Mouse (Mus musculus) CH12.LX (cell line): Measurements from ENCODE around the gene Ldlrad3.

Experiments used
- CHD2 ChIP-seq: IDR thresholded peaks from 2 replicates; pipeline ENCODE4 v1.6.1; 2011; ENCODE audit warnings: low read length, improper control_type of control experiment
- CTCF ChIP-seq, 2 experiments: IDR thresholded peaks in 1 of 2; conservative IDR thresholded peaks in 1 of 2; 2 replicates each; pipeline ENCODE4 v1.5.1; 2011 to 2012; ENCODE audit warnings: low read depth in 2 of 2, low read length in 2 of 2, improper control_type of control experiment in 1 of 2, inconsistent platforms in 1 of 2, mild to moderate bottlenecking in 1 of 2, moderate library complexity in 1 of 2
- EP300 ChIP-seq: IDR thresholded peaks from 2 replicates; pipeline ENCODE4 v1.6.1; 2011; ENCODE audit warnings: low read length, improper control_type of control experiment
- JUND ChIP-seq: conservative IDR thresholded peaks from 2 replicates; pipeline ENCODE4 v1.6.1; 2011; ENCODE audit warnings: low read depth, low read length, improper control_type of control experiment
- KAT2A ChIP-seq: IDR thresholded peaks from 2 replicates; pipeline ENCODE4 v1.6.1; 2012; ENCODE audit warnings: low read length, improper control_type of control experiment, inconsistent platforms; ENCODE audit not compliant: insufficient replicate concordance
- MAX ChIP-seq: IDR thresholded peaks from 2 replicates; pipeline ENCODE4 v1.6.1; 2011; ENCODE audit warnings: low read length, improper control_type of control experiment
- NELFE ChIP-seq: IDR thresholded peaks from 2 replicates; pipeline ENCODE4 v1.6.1; 2011; ENCODE audit warnings: low read depth, low read length, improper control_type of control experiment
- POLR2A ChIP-seq: IDR thresholded peaks from 2 replicates; pipeline ENCODE4 v1.6.1; 2011; ENCODE audit warnings: low read depth, mild to moderate bottlenecking, improper control_type of control experiment, low read length
- POLR2AphosphoS2 ChIP-seq: IDR thresholded peaks from 2 replicates; pipeline ENCODE4 v1.6.1; 2011; ENCODE audit warnings: low read depth, low read length, improper control_type of control experiment
- RAD21 ChIP-seq: IDR thresholded peaks from 2 replicates; pipeline ENCODE4 v1.6.1; 2011; ENCODE audit warnings: low read depth, mild to moderate bottlenecking, low read length, improper control_type of control experiment, moderate library complexity
- RCOR1 ChIP-seq: conservative IDR thresholded peaks from 2 replicates; pipeline ENCODE4 v1.6.1; 2012; ENCODE audit warnings: low read depth, mild to moderate bottlenecking, inconsistent platforms, low read length, improper control_type of control experiment
- ZC3H11A ChIP-seq: IDR thresholded peaks from 2 replicates; pipeline ENCODE4 v1.6.1; 2012; ENCODE audit warnings: low read depth, mild to moderate bottlenecking, inconsistent platforms, low read length, improper control_type of control experiment
- ZNF384 ChIP-seq: IDR thresholded peaks from 2 replicates; pipeline ENCODE4 v1.6.1; 2012; ENCODE audit warnings: low read depth, low read length, improper control_type of control experiment, inconsistent platforms

GRCm38 (mm10) chr2:101918518-101918917, 267.7 kb downstream of the Ldlrad3 start:
- TF ChIP-seq CTCF (conservative IDR thresholded peaks at IDR 0.05 in 1 of 2, IDR thresholded peaks at IDR 0.05 in 1 of 2; ENCODE audit: low read depth in 2 of 2, low read length in 2 of 2) (no peak), EP300 (no peak), CHD2 (no peak), NELFE (no peak), POLR2A (no peak), MAX (no peak), POLR2AphosphoS2 (no peak), RCOR1 (no peak), KAT2A (no peak), ZNF384 (no peak), JUND (no peak), RAD21 (no peak), ZC3H11A (no peak)
